Mouse (Mus musculus) G1E (cell line): ENCODE results near the gene Grm7. TPM values are rescaled to one million over a fixed set of nuclear protein-coding genes. Genes with fewer than 3 reads are reported as not detected.

ENCODE experiments used
- ATAC-seq: 2 replicates; pipeline ENCODE4 v1.8.0; 2016; ENCODE audit warnings: mild to moderate bottlenecking; ENCODE audit not compliant: insufficient number of reproducible peaks, poor library complexity, low FRiP score, severe bottlenecking; ENCODE audit errors: extremely low read depth
- DNase-seq: peaks from one replicate; pipeline ENCODE4 v3.0.0; 2012; ENCODE audit warnings: low spot score
- H3K27me3 ChIP-seq: 2 replicates; pipeline ENCODE4 v1.6.1; 2012; ENCODE audit warnings: mild to moderate bottlenecking, low read length, inconsistent platforms; ENCODE audit not compliant: insufficient read depth
- H3K36me3 ChIP-seq: replicated peaks from 2 replicates; pipeline ENCODE3; 2012; ENCODE audit warnings: mild to moderate bottlenecking, inconsistent platforms
- H3K4me1 ChIP-seq: 2 replicates; pipeline ENCODE4 v1.6.1; 2012; ENCODE audit warnings: low read depth, low read length, inconsistent platforms, mixed read lengths; ENCODE audit not compliant: insufficient read depth
- H3K4me3 ChIP-seq: 2 replicates; pipeline ENCODE4 v1.5.1; 2012; ENCODE audit warnings: low read depth, mild to moderate bottlenecking, inconsistent platforms, low read length, moderate library complexity, mixed read lengths
- H3K9me3 ChIP-seq: replicated peaks from 2 replicates; pipeline ENCODE4 v1.6.1; 2012; ENCODE audit warnings: inconsistent platforms
- CTCF ChIP-seq: IDR thresholded peaks from 2 replicates; pipeline ENCODE4 v1.5.1; 2012; ENCODE audit warnings: low read depth, low read length, inconsistent platforms, mixed read lengths
- GATA1 ChIP-seq: IDR thresholded peaks from 2 replicates; pipeline ENCODE4 v1.6.1; 2012; ENCODE audit warnings: borderline replicate concordance, low read length, inconsistent platforms, mixed read lengths
- GATA2 ChIP-seq: IDR thresholded peaks from 2 replicates; pipeline ENCODE4 v1.6.1; 2012; ENCODE audit warnings: low read depth, low read length, inconsistent platforms, borderline replicate concordance
- POLR2AphosphoS5 ChIP-seq: IDR thresholded peaks from 2 replicates; pipeline ENCODE4 v1.6.1; 2012; ENCODE audit warnings: low read depth, low read length, inconsistent platforms; ENCODE audit not compliant: insufficient replicate concordance
- TAL1 ChIP-seq: conservative IDR thresholded peaks from 2 replicates; pipeline ENCODE4 v1.6.1; 2012; ENCODE audit warnings: low read depth, low read length, inconsistent platforms, mixed read lengths
- polyA plus RNA-seq: library from polyadenylated mRNA; stranded (reverse); fragments of >175 nt; gene quantifications from 2 replicates; pipeline ENCODE4 v1.2.3, GENCODE M21; 2012
- total RNA-seq, 2 experiments: library from RNA; stranded (forward) in 1 of 2; stranded (reverse) in 1 of 2; fragments of 200-1000 nt in 1 of 2; fragments of >200 nt in 1 of 2; fragmentation: Nextera tagmentation in 1 of 2; gene quantifications; 2 replicates each; pipeline ENCODE4 v1.2.3; 2014 to 2017

Gene Grm7
- total and polyA plus RNA-seq, 3 experiments = 0.11 TPM; not detected in 2

DNA sequence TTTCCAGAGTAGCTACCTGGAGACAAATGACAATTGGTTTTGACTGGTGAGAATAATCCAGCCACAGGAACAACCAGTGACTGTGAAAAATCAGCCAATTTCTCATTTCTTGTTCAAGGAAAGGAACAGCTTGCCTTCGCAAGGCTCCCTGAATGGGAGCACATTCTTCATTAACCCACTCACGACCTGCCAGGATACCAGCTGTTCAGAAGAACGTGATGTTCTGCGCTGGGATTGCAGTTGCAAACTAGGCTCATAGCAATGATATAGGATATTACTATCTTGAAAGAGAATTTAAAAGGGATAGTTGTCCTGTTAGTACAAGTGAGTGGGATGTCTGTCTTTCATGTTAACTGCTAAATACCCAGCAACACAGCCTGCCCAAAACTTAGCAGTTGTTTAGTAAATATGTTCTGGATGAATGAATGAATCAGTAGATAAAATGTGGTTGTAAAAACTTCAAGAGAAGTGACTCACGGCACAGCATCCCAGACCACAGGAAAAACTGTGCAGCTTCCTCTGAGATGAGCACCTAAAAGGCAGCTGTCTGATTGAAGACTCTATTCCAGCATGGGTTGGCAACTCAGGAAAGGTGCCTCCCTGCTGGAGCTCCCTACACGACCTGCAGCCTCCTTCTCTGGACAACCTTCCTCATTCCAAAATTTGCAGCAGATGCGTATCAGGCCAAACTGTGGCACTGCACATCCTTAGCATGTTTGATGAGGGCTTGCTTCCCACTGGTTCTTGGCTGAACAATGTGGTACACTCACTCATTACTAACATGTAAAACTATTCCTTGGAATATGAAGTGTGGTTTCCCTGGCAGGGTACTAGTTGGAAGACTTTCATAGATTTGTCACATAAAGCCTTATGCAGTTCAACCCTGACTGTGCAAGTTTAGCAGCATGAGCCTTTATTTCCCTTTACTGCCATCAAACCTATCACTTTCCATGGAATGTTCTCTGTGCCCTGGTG, 408.9 kb downstream of the Grm7 start:
- Histone ChIP-seq H3K27me3 (no peaks in the 10 kb centered on the region), H3K9me3 (no peaks in the 10 kb centered on the region; the same call in 1 of the 2 replicates), H3K4me3 (no peak overlapping the region), H3K36me3 (no peaks in the 10 kb centered on the region), H3K4me1 (no peaks in the 10 kb centered on the region)
- ATAC-seq (no peak), DNase-seq (no peak)
- no peak for TF ChIP-seq CTCF
- no peak for TF ChIP-seq POLR2AphosphoS5
- no peak for TF ChIP-seq TAL1
- no peak for TF ChIP-seq GATA2
- TF ChIP-seq GATA1 = no peak

DNA sequence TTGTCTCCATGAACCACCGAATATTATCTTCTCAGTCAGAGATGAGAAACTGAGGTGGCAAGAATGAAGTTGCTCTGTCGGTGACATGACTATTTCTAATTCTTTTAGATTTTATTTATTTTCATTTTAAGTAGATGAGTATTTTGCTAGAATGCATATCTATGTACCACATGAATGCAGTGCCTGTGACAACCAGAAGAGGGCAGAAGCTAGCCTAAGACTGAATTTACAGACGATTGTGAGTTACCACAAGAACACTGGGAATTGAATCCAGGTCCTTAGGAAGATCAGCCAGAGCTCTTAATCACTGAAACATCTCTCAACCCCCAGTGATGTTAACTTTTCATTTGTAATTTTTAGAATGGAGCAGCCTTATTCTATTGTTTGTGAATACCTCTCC, 412.4 kb downstream of the Grm7 start:
- H3K4me1 ChIP-seq = no peaks in the 10 kb centered on the region
- no peaks in the 10 kb centered on the region for H3K36me3 ChIP-seq
- no peaks in the 10 kb centered on the region for H3K27me3 ChIP-seq
- peaks cover 6% of the 10 kb centered on the region; the same call in 1 of the 2 replicates for H3K9me3 ChIP-seq
- no peak overlapping the region for H3K4me3 ChIP-seq
- ATAC-seq (no peak), DNase-seq (no peak)
- TF ChIP-seq TAL1 (no peak), POLR2AphosphoS5 (no peak), CTCF (no peak), GATA2 (no peak), GATA1 (no peak)

DNA sequence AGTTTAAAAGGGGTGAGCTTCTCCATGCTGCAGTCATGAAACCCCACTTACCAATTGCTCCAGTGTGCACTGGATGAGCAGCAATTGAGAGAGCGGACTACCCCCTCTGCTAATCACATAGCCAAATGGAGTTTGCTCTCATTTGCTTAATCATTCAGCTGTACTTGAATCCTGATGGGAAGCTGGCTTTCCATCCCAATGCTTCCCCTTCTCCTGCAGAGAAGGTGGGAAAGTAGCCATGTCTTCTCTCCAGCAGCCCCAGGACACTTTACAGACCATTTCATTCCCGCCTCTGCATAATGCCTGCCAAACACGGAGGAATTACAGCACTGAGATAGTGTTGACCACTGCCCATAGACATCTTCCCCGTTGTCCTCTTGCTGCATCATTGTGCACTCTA, 414.6 kb downstream of the Grm7 start:
- Histone ChIP-seq H3K9me3 (peaks cover 6% of the 10 kb centered on the region; the same call in 1 of the 2 replicates), H3K27me3 (no peaks in the 10 kb centered on the region), H3K4me3 (no peak overlapping the region), H3K36me3 (no peaks in the 10 kb centered on the region), H3K4me1 (no peaks in the 10 kb centered on the region)
- DNase-seq (no peak), ATAC-seq (no peak)
- TF ChIP-seq GATA2 (no peak), TAL1 (no peak)

DNA sequence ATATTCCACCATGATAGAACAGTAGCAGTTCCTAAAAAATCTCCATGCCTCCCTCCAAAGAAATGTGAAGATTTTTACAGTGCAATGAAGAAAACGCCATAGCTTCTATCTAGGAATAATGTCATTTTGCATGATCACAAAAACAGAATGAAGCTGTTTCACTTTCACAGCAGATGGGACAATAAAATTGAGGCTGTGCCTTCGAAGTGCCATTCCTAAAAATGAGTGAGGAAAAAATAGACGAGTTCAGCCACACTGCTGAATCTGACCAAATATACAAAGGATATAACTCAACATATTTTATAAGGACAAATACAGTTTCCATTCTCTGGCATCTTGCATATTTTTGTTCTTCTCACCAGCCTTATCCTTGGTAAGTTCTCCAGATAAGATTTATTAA, 439.2 kb downstream of the Grm7 start:
- Histone ChIP-seq H3K27me3 (no peaks in the 10 kb centered on the region), H3K4me1 (no peaks in the 10 kb centered on the region), H3K36me3 (no peaks in the 10 kb centered on the region), H3K4me3 (no peak overlapping the region), H3K9me3 (peaks cover 2% of the 10 kb centered on the region; the same call in 1 of the 2 replicates)
- DNase-seq (no peak), ATAC-seq (no peak)
- TF ChIP-seq GATA2 (no peak), POLR2AphosphoS5 (no peak), CTCF (no peak), GATA1 (no peak), TAL1 (no peak)

DNA sequence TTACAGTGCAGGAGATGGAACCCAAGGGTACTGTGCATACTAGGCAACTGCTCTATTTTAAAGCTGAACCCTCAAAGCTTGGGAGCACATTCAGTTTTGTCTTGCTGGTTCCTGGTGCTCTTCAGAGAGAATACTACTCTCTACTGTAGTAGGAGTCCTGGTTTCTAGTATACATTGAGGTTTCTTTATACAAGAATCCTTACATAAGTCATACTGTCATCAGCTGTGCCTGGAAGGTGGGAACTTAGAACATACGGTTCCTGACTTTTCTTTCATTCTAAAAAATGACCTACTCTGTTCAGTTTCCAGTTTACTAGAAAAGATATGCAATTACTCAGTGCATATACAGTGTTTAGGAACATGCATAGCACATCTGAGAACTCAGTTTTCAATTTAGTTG, 449.4 kb downstream of the Grm7 start:
- ATAC-seq = no peak
- no peak for DNase-seq
- H3K9me3 ChIP-seq = no peaks in the 10 kb centered on the region

DNA sequence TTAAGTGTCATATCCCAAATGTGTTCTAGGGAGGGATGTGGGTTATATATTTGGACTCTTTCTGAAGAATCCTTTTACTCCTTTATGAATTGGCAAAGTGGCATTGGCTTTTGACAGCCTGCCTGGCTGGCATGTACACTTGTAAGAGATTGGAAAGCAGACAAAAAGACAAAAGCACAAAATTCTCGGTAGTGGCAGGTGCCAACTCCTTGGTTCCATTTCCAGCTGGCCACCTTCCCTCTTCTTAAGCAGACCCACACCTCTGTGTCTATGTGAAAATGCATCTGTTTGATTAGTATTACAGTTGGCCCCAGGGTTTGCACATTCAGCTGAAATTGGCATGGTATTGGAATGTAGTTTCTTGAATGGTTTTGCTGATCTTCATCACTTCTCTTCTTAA, 460.1 kb downstream of the Grm7 start:
- ATAC-seq = no peak
- DNase-seq = no peak
- TF ChIP-seq TAL1 = no peak
- 0 out of 2 replicates have a peak, but pooled peaks cover 2% of the 10 kb centered on the region for H3K9me3 ChIP-seq
- no peaks in the 10 kb centered on the region for H3K4me1 ChIP-seq
- no peaks in the 10 kb centered on the region for H3K27me3 ChIP-seq
- no peaks in the 10 kb centered on the region for H3K36me3 ChIP-seq
- H3K4me3 ChIP-seq = no peak overlapping the region

More for the DNA sequence above, 449.4 kb downstream of the Grm7 start:
- Histone ChIP-seq H3K4me1 (no peaks in the 10 kb centered on the region), H3K36me3 (no peaks in the 10 kb centered on the region), H3K27me3 (no peaks in the 10 kb centered on the region), H3K4me3 (no peak overlapping the region)
- no peak for TF ChIP-seq TAL1
- no peak for TF ChIP-seq CTCF
- TF ChIP-seq GATA1 = no peak
- no peak for TF ChIP-seq GATA2
- no peak for TF ChIP-seq POLR2AphosphoS5
